Mouse (Mus musculus) testis, adult 2 months (tissue): ENCODE results near the gene Amotl1.

ENCODE experiments used
- CTCF ChIP-seq: fragments of 200-500 bp; IDR thresholded peaks from 2 replicates; pipeline ENCODE4 v1.5.1; 2012; ENCODE audit warnings: low read depth, mild to moderate bottlenecking, inconsistent platforms, low read length, moderate library complexity; ENCODE audit not compliant: control insufficient read depth, insufficient read depth, insufficient replicate concordance
- POLR2A ChIP-seq: fragments of 200-500 bp; IDR thresholded peaks from 2 replicates; pipeline ENCODE4 v1.6.1; 2012; ENCODE audit warnings: low read depth, mild to moderate bottlenecking, inconsistent platforms, low read length, moderate library complexity; ENCODE audit not compliant: control insufficient read depth

GRCm38 (mm10) chr9:14662138-14662537 is 17.3 kb upstream of the Amotl1 start:
- TF ChIP-seq CTCF (no peak), POLR2A (no peak)
